Mouse (Mus musculus) 416B (cell line): ENCODE measurements around the gene Fam204a.
A peak's percentile ranks its signal among the peaks of the same experiment; 100 is the strongest.

ENCODE experiments used
- DNase-seq: peaks from one replicate; pipeline ENCODE4 v3.0.0; 2011; ENCODE audit warnings: low read depth

Fam204a gene

DNA sequence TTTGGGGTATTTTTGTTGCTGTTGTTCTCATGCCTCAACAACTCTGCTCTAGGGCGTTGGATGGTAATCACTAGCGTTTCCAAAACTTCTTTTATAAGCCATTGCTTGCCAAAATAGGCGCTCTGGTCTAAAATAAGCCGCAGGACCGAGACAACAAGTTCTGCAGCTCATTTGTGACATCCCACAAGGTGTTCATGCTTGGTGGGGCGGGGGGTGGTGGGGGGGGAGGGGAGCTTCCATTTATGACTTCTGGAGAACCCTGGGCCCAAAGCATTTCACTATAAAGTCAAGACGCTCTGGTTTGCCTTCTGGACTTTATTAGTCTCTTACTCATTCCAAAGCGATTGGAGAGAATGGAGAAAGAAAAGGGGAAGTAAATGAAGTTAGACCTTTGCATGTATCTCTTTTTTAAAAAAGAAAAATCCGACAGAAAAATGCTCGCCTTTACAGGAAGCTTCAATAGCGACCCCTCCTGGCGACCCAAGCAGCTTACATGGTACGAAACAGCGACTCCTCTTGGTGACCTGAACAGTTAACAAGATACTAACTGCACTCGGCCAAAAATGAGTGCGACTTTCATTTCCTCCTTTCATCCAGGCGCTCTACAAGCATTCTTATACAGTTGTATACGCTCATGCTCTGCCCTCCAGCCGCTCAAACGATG, 65.8 kb downstream of the Fam204a start:
- peak; percentile 78 for DNase-seq

GRCm38 (mm10) chr19:60159827-60160226, 66.7 kb downstream of the Fam204a start:
- DNase-seq, result no peak

DNA sequence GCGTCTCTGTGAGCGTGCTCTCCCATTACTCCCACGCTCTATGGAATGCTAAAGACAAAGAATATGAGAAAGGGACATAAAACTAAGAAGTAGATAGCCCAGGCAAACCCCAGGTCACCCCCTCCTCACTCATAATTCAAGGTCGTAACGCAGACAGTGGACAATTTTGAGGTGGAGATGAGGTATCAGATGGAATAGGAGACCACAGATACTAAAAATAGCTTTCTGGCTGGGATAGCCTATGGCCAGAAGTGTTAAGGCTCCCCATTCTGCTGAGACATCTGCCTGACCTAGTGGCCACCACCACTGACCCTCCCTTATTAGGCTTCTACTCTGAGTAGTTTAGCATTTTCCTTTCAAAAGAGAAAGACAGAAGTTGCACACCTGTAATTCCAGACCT, 71.2 kb downstream of the Fam204a start:
- no peak for DNase-seq

DNA sequence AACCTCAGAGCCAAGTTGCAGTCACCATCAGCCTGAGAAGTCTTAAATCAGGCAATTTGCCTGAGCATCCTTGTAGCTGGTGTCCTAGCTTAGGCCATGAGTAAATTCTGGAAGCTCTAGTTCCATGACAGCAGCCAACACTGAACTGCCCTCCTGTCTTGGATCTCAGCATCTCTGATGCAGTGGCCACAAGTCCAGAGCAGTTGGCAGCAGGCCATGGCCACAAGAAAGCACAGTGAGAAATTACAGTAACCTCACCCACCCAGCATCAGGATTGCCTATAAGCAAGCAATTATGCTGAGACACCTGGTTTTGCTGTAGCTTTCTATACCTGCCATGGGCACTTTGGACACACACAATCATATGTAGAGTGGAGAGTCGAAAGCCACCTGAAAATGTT, 73.4 kb downstream of the Fam204a start:
- peak; percentile 11 for DNase-seq

DNA sequence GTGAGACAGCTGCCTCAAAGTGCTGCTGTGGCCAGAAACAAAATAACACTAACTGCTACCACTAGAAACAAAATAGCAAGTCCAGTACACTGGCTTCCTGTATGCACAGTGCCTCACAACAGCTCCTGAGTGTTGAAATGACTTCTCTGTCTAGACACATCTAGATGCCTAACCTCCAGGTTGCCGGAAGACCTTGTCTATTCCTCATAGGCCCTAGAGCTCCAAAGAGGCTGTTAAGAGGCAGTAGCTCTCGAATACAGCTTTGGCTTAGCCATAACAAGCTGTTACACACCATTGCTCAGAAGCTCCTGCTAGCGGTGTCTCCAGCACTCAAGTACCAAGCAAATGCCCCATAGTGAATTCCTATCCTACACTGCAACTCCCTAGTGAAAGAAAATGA, 76.4 kb downstream of the Fam204a start:
- no peak for DNase-seq

- no peak for DNase-seq
Observed at GRCm38 (mm10) chr19:60149078-60149960, 77.2 kb downstream of the Fam204a start.
